Mouse (Mus musculus) urinary bladder, postnatal 25 days (tissue): Measurements from ENCODE around the gene Cactin.

Experiments
- DNase-seq: peaks from one replicate; pipeline ENCODE4 v3.0.0; 2022; ENCODE audit warnings: low spot score

Cactin gene

DNA sequence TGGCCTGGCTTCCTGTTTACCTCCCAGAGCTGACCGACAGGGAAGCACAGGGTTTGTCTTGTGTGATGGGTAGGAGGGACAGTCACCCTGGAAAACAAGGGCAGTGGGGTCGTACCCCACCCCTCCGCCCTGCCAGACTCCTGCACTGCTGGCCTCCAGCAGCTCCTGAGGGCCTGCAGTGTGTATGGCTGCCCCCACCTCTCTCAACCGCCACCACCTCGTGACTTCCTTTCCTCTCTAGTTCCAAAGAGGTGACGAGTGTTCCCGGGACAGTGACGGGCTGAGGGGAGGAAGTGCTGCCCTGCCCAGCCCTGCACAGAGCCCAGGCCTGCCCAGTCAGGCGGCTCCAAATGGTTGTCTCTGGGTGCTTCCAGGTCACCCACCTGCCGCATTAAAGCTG, 23.1 kb upstream of the Cactin start:
- no peak for DNase-seq

DNA sequence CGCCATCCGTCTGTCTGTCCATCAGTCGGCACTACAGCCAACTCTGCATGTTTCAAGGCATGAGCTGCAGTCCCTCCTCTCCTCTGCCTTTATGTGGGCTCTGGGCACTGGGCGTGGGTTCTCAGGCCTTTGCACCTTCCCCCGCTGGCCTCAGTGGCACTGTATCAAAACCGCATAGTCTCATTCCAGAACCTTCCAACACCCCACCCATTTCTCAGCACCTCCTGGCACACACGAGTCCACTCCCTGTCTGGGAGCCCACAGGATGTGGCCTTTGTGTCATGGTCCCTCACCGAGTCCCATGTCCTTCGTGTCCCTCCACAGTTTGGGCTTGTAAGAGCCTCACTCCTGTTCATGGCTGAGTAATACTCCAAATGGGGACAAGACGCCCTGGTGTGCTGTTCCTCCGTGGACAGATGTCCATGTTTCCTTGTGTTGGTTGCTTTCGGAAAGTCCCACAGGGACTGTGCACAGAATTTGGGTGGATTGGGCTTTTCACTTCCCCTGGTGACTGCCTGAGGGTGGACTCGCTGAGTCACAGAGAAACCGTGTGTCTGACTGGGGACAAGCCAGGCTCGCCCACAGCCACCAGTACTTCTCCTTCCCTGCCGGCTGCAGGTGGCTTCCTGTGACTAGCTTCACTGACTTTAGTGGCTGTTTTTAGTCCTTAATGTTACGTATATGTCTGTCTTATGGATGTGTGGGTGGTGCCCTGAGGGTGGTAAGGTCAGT, 22.4 kb upstream of the Cactin start:
- no peak for DNase-seq

DNA sequence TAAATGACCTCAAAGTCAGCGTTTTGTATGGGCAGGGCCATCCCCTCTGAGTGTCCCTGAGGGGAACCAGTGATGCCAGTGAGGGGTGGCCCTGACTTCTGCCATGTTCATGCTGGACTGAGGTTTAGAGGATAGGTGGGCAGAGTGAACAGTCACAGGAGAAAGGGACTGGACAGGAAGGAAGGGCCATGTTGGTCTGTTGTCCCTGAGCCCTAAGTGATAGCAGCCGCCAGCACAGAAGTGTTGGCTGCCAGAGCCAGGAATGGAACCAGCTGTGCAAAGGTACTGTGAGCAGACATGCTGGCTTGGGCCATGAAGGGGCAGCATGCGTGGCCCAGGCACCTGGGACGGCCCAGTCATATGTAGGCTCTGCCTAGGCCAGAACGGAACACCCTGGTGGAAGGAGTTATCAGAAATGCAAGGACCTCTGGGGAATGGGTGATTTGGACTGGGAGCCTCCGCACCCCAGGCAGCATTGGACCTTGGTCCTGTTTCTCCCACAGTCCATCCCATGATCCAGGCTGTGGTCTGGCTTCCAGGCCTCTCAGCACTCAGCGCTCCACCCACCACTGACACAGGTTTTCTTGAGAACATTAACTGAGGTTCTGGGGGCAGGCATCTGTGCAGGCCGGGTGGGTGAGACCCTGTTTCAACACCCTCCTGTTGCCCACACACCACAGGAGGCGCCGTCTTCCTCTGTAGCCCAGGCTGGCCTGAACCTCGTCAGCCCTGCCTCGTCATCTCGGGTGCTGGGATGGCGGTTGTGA, 21.1 kb upstream of the Cactin start:
- DNase-seq = no peak

DNA sequence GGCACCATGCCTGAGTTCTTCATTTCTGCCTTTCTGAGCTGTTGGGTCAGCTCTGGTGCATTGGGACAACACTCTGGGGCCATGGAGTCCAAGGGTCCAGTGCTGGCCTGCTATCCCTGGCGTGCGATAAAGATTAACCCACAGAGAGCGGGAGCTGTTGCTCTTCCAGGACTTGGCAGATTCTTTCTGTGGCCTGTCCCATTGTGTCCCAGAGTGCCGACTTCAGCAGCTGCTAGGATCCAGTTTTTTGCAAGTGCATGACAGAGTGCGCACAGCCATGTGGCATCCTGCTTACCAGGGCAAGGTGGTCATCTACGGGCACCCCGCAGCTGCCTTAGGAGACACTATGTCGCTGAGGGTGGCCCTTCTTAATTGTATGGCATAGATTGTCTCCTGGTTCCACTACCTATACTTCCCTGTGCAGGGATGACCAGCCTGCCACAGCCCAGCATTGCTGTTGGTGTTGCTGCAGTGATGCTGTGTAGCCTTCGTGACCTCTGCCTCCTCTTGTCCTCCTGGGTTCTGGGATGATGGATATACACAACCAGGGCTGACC, 20.5 kb upstream of the Cactin start:
- no peak for DNase-seq

DNA sequence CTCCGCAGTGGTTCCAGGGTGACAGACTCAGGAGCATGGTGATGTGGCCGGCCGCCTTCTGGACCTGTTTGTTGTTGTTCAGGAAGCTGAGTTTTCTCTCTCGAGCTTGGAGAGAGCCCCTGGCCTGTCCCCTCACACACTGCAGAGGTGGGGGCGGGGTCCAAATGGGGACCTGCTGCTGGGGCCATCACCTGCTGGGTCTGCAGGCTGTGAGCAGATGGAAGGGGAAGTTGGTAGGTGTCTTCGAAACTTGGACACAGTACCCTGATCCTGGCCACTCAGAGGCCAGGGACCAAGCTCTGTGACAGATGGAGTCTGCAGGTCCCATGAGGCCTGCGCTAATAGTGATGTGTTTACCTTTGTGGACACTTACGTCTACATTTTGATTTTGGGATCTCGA, 19.6 kb upstream of the Cactin start:
- DNase-seq = no peak

DNA sequence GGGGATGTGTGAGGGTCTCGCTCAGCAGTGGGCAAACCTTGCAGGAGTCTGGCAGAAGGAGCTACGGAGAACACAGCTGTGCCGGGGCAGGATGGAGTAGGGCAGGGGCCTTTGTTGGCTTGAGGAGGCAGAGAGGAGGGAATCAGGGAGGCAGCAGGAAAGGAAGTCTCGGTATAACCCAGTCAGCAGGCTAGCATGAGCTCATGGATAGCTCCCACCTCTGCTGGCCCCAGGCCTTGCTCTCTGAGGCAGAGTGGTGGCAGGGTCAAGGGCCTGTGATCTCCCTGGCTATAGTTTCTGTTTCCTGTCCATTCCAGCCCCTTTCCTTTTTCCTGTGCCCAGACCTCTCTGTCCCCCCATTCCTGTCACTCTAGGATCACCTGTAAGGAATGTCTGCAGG, 18.6 kb upstream of the Cactin start:
- no peak for DNase-seq

DNA sequence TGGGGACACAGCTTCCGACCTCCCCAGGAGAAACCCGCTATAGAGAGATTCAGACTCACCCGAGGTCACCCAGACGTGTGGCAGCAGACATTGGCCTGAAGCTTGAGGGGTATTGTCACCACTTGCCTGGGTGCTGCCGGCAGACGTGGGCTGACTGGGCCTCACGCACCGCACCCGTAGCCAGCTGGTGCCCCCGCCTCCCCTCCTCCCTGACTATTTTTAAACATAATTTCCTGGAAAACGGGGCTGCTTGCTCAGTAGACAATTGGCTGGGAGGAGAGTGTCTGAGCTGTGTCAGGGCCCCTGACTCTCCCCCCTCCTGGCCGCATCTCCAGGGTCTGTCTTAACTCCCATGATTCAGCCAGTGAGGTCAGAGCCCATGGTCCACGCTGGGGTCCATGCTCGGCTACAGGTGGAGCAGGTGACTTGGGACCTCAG, 18.1 kb upstream of the Cactin start:
- DNase-seq = no peak

DNA sequence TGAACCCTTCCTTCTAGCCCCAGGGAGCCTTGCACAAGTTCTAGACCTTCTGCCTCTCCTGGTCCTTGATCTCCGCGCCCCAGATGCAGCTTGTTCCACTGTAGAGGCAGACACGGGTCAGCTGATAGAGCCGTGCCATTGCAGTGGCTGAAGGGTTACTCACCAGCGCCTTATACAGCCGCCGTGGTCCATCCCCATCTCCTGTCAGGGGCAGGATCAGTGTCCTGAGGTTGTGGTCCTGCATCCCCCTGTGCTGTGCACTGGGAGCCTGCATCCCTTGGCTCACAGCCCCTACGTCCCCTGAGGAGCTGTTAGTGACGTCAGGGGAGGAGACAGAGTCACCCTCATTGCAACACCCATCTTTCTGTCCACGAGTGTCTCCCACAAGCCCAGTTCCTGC, 17.6 kb upstream of the Cactin start:
- DNase-seq = no peak

DNA sequence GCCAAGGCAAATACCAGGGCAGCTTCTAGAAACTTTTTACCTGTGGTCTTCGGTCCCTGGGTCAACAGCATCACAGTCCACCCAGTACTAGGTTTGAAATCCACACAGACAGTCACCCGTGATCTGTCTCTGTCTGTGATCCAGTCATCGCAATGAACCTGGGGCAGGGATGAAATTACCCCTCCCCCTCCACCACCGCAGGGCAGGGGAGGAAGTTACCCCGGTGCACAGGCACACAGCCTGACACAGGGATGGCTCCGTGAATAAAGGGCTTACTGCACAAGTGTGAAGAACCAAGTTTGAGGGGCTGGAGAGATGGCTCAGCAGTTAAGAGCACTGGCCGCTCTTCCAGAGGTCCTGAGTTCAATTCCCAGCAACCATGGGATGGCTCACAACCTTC, 17.1 kb upstream of the Cactin start:
- DNase-seq = no peak

DNA sequence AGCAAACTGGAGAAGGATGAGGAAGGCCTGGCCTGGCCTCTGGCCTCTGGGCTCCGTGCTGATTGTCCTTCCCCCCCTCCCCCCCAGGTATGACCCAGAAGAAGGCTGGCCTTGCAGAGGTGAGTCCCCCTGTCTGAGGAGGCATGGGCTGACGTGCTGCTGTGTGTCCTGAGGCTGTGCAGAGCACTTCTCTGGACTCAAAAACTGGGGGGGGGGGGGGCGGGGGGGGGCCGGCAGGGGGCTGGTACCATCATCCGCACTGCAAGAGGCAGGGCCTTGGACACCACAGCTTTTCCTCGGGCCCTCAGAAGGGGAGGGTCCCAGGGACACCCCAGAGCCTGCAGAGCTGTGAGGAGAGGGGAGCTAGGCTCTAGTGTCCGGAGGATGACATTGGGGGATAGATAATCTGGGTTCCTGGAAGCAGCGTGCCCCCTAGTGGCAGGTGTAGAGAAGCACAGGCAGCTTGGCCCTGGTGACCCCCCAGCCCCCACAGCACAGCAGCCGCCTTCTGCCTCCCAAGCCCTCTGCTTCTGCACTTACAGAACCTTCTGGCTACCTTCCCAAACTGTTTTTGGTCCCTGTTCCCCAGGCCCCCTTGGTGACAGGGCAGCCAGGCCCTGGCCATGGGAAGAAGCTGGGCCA, 16.2 kb upstream of the Cactin start:
- no peak for DNase-seq

DNA sequence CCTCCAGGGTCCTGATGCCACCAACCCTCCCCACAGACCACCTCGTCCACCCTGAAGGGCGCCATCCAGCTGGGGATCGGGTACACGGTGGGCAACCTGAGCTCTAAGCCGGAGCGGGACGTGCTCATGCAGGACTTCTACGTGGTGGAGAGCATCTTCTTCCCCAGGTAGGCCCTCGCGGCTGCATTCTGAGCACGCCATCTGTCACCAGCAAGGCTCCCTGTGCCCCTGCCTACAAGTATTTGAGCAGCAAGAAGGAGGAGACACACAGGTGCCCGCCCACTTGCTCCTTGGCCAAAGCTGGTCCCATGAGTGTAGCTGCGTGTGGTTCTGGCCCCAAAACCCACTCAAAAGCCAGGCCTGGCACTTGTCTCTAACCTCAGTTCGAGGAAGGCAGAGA, 15.2 kb upstream of the Cactin start:
- no peak for DNase-seq

DNA sequence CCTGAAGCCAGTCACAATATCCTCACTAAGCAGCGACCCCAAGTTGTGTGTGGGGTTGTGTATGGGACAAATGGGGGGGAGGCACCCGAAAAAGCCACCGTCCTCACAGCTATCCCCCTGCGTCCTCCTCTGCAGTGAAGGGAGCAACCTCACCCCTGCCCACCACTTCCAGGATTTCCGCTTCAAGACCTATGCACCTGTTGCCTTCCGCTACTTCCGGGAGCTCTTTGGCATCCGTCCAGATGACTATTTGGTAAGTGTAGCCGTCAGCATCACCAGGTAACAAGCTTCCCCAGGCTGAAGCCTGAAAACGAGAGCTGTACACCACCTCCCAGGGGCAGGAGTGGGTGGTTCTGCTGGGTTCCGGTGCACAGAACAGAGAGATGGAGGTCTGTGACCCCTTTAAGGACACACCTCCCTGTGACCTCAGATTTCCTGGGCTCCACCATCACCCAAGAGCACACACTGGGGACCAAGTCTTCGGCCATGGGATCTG, 14.7 kb upstream of the Cactin start:
- DNase-seq = no peak

DNA sequence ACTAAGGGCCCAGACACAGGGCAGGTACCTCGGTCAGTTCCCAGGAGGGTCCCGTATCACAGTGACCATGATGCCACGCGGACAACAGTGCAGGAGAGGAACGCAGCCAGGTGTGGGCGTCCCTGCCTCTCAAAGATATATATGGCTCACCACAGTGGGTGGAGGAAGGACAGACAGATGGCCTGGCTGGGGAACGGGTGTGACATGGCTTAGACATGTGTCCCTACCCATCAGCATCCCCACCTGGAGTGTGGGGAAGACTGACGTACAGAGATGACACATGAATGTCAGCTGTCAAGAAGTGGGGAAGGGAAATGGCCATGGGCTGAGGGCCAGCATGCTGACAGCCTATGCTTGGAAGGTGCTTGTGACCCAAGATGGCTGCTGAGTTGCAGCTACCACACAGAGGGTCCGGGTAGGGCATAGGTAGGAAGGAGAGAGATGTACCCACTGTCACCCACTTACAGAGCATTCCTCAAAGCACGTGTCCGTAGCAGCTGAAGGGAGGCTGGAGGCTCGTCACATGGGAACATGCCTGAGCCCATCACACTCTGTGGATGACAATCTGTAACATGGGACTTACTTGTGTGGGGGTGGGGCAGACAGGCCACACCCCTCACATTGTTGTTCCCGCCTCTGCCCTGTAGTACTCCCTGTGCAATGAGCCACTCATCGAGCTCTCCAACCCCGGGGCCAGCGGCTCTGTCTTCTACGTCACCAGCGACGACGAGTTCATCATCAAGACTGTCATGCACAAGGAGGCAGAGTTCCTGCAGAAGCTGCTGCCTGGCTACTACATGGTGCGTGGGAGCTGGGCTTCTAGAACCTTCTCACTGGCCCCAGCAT, 13.8 kb upstream of the Cactin start:
- DNase-seq = no peak

DNA sequence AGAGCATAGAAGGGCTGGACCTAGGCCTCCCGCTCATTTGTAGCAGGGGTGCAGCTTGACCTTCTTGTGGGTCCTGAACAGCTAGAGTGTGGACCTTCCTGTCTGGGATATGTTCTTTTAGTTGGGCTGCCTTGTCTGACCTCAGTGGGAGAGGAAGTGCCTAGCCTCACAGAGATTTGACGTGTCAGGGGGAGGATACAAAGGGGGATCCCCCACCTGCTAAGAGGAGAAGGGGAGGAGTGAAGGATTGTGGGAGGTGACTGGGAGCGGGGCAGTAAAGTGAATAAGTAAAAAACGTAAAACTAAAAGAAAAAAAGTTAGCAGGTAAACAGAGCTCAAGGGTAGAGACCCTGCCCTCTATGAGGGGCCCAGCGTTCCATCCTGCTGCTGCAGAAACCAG, 11.3 kb upstream of the Cactin start:
- no peak for DNase-seq

DNA sequence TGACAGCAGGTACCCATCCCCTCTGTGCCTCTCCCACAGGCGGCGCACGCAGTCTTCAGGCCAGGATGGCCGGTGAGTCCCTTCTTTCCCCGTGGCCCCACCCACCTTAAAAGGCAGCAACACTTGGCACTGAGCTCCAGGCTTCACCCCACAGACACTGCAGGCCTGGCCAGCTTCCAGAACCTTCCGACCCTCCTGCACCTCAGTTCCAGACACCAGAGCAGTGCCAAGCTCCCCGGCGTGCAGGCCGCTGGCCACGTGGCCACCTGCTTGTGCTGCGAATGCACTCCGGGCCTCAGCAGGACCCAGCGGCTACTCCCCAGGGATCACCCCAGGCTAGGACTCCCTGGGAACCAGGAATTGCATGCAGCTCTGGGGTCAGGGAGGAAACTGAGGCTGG, 7.3 kb upstream of the Cactin start:
- no peak for DNase-seq

DNA sequence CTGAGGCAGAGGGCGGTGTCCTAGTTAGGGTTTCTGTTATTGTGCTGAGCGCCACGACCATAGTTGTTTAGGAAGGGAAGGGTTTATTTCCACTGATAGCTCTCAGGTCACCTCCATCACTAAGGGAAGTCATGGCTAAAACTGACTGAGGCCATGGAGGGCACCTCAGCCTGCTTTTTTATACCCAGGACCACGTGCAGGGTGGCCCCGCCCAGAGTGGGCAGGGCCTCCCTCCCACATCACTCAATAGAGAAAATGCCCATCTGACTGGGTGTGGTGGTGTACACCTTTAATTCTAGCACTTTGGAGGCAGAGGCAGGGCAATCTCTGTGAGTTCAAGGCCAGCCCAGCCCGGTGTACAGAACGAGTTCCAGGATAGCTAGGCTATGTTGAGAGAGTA, 6.7 kb upstream of the Cactin start:
- no peak for DNase-seq

DNA sequence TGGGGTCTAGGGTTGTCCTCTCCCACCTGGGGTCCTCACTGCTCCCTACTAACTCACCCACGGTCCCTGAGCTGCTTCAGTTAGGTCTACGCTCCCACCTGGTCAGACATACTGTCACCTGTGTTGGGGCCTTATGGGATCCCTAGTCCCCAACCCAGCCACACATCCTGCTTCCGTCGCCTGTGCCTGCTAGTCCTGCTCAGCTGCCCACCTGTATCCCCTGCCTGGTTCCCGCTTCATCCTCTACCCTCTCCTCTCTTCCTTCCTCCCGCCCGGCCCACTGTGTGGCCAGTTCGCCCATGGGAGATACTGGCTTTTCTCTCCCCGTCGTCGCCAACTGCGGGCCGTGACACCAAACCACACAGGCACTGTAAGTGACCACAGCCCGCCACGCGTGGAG, 5.3 kb upstream of the Cactin start:
- DNase-seq = no peak

DNA sequence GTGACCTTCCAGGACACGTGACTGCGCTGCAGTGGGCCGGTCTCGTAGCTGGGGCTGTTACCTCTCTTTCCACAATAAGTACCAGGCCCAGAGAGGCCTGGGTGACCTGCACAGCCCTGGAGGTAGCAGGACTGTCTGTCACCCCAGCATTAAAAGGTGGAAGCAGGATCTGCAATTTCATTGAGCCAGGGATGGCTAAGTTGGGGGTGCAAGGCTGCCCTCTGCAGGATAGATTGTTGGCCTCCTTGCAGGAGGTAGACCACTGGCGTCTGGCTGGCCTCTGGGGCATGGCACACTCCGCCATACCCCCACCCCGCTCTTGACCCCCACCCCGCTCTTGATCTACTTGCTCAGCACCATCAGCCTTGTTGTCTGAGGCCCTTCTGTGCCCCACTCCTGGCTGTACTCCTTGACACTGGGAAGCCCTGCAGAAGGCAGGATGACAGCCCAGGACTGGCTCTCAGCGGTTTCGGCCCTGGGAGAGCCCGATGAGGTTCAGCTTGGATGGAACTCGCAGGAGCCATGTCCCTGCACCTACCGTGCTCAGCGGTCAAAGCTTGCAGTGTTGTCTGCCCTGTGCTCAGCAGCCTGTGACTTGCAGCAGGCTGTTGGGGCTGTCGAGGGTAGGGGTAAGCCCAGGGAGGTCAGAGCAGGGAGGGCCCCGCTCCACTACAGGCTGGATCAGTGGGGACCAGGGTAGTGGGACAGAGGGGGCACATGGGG, 4.4 kb upstream of the Cactin start:
- no peak for DNase-seq

DNA sequence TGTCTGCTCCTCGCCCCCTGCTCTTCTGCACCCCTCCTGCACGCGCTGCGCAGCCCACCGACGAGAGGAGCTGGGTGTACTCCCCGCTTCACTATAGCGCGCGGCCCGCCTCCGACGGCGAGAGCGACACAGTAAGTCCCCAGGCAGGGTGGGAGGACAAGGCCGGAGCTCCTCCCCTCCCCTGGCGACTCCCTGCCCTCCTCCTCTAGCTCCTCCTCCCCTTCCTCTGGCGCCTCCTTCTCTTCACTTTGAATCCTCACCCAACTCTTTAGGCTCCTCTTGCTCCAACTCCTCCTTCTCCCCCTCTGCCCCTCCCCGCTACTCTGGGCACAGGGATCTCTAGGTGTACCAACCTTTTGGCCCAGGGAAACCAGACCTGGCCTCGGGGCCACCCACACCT, 3.6 kb upstream of the Cactin start:
- peak; percentile 43 for DNase-seq

DNA sequence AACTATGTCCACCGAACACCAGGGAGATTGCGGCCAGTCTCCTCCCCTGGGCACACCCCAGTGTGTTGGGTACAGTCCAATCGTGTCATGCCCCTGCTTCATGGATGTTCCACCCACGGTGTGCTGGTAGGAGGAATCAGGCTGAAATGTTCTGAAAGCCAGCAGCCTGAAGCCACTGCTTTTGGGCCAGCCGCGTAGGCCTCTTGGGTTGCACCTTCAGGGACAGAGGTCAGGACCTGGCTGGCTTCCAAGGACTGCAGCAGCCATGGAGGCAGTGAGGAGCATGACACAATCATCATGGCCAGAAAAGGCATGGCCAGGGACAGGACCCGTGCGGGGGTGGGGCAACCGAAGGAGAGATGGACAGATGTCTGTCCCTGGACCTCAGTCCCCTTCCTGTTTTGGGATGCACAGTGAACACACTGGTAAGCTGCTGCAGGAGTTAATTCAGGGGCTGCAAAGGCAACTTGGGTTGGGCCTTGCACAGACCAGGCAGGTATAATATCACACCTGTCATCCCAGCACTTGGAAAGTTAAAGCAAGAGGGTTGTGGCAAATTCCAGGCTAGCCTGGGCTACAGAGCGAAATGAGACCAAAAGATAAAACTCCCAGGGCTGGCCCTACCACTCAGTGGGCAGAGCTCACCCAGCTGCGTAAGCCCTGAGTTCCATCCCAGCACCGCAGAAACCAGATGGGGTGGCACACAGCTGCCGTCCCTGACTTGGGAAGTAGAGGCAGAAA, 2.1 kb upstream of the Cactin start:
- peak; percentile 31 for DNase-seq

DNA sequence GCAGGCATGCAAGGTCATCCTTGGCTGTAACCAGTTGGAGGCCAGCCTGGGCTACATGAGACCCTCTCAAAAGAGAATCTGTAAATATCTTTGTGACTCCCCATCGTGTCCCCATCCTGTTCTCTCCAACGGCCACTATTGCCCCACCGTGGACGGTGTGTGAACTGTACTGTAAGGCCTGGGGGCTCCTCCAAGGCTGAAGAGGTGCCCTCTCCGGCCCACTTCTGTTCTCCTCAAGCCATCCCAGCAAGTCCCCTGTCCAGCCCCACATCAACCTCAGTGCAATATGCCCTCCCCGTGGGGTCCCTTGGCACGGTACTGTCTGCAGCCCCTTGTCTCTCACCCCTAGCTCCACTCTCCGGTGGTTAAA, 1.6 kb upstream of the Cactin start:
- DNase-seq = no peak
